Mouse (Mus musculus): ENCODE measurements around the gene Plppr5. TPM values are rescaled to one million over a fixed set of nuclear protein-coding genes. Genes with fewer than 3 reads are reported as not detected.

The Plppr5 gene
- polyA plus RNA-seq, 1 experiment, result not detected

DNA sequence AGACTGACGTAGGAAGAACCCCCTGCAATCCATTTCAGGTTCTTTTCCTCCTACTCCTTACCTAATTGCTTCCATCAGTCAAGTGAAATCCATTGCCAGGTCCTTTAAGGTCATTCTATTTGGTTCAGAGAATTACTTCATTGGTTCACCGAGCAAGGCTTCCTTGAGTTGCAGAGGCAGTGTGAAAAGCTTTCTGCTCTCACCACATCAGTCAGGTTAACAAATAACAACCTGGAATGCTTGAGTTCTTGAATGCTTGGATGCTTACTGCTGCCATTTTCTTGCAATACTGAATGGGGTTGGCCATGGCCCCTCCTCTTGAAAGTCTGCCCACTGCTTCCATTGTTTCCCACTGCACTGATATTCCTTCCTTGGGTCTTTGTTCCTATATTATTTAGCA is 28.8 kb downstream of the Plppr5 start:
- no peak overlapping the region for H3K27ac ChIP-seq (ENCODE audit: insufficient read depth, low read depth, low read length)
- 51% methylated on average over 2 of the region's 2 CpGs for WGBS
- H3K4me1 ChIP-seq (ENCODE audit: control insufficient read depth, insufficient read depth, low read length), result no peaks in the 10 kb centered on the region
- TF ChIP-seq POLR2A (IDR thresholded peaks at IDR 0.05; ENCODE audit: insufficient read depth, low read depth, low read length) (no peak), CTCF (IDR thresholded peaks at IDR 0.05; ENCODE audit: insufficient read depth, low read depth, low read length) (no peak)
- H3K4me3 ChIP-seq (ENCODE audit: insufficient read depth, low read depth, low read length), result no peak overlapping the region

DNA sequence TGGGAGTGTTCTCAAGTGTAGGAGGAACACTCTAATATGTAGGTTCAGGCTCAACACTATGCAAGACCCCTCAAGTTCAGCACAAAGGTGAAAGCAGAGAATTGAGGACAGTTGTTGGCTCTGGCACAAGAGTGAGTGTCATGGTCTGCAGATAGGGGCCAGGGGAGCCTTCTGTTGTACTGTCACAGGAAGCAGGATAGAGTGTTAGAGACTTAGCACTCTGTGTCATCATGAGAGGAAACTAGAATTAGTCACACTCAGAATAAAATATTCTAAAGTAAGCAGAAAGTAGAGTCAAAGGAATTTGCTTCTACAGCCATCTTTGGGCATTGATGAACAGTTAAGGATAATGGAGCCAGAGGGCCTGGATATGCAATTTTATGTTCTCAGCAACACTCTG is 31.7 kb downstream of the Plppr5 start:
- no peak for TF ChIP-seq POLR2A (IDR thresholded peaks at IDR 0.05; ENCODE audit: insufficient read depth, low read depth, low read length)
- TF ChIP-seq CTCF (IDR thresholded peaks at IDR 0.05; ENCODE audit: insufficient read depth, low read depth, low read length), result no peak
- Histone ChIP-seq H3K4me3 (ENCODE audit: insufficient read depth, low read depth, low read length) (no peak overlapping the region), H3K4me1 (ENCODE audit: control insufficient read depth, insufficient read depth, low read length) (peaks cover 2% of the 10 kb centered on the region; the same call in 1 of the 2 replicates), H3K27ac (ENCODE audit: insufficient read depth, low read depth, low read length) (no peak overlapping the region)

DNA sequence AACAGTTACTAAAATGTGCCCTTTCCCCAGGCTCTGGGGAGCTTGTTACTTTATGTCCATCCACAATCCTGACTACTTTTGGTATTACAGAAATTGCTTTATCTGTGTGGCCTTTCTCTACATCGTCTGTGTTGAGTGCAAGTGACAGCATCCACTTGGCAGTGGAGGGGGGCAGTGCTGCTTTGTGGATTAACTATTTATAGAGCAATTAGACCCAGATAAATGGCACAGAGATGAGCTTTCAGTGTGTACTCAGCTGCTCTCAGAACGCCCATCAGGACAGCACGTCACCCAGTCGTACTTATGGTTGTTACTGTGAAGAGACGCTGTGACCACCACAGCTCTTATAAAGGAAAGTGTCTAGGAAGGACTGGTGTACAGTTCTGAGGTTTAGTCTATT is 36.8 kb downstream of the Plppr5 start:
- 39% methylated on average over 5 of the region's 5 CpGs for WGBS
- no peak overlapping the region; the same call in 1 of the 2 replicates for H3K27ac ChIP-seq (ENCODE audit: insufficient read depth, low read depth, low read length)
- no peak for TF ChIP-seq POLR2A (IDR thresholded peaks at IDR 0.05; ENCODE audit: insufficient read depth, low read depth, low read length)
- TF ChIP-seq CTCF (IDR thresholded peaks at IDR 0.05; ENCODE audit: insufficient read depth, low read depth, low read length), result no peak
- no peak overlapping the region for H3K4me3 ChIP-seq (ENCODE audit: insufficient read depth, low read depth, low read length)
- peaks cover 2% of the 10 kb centered on the region; the same call in 1 of the 2 replicates for H3K4me1 ChIP-seq (ENCODE audit: control insufficient read depth, insufficient read depth, low read length)

DNA sequence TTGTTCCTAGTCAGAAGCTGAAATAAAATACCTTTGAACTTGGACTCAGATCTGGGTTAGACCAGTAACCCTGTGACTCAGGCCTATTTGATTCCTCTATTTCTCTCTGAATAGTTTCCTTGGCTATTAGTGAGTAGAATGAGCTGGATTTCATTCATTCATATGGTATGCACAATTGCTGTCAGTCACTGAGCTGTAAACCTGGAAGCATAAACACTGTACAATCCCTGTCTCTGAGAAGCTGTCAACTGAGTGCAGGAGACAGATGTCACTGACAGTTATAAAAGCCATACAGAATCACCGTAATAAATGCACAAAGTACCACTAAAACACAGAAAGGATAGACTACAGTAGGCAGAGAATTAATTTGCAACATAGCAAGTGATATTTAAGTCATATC is 40.2 kb downstream of the Plppr5 start:
- Histone ChIP-seq H3K4me3 (ENCODE audit: insufficient read depth, low read depth, low read length) (no peak overlapping the region), H3K27ac (ENCODE audit: insufficient read depth, low read depth, low read length) (no peak overlapping the region), H3K4me1 (ENCODE audit: control insufficient read depth, insufficient read depth, low read length) (peaks cover 2% of the 10 kb centered on the region; the same call in 1 of the 2 replicates)
- 74% methylated on average over 1 of the region's 1 CpGs for WGBS
- TF ChIP-seq POLR2A (IDR thresholded peaks at IDR 0.05; ENCODE audit: insufficient read depth, low read depth, low read length), result no peak
- TF ChIP-seq CTCF (IDR thresholded peaks at IDR 0.05; ENCODE audit: insufficient read depth, low read depth, low read length), result no peak

DNA sequence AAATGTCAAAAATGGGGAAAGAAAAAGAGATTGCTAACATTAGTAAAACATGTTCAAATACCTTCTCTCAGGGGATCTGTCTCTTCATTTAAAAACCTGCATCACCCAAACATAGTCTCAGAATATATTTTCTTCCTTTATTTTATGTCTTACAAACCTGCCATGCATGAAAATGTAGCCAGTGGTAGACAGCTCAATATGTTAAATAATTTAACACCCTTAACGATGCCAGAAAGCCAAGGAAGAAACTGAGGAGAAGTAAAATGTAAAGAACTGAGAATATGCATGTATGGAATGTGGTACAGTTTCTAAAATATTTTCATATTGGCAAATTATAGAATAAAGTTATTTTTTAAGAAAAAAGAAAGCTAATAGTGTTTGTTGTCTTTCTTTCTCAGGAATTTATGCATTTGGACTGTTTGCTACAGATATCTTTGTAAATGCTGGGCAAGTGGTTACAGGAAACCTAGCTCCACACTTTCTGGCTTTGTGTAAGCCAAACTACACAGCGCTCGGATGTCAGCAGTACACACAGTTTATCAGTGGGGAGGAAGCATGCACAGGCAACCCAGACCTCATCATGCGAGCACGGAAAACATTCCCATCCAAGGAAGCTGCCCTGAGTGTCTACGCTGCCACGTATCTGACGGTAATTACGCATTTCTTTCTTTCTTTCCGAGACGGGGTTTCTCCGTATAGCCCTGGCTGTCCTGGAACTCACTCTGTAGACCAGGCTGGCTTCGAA is 50.8 kb downstream of the Plppr5 start:
- Histone ChIP-seq H3K4me3 (ENCODE audit: insufficient read depth, low read depth, low read length) (no peak overlapping the region), H3K4me1 (ENCODE audit: control insufficient read depth, insufficient read depth, low read length) (peaks cover 3% of the 10 kb centered on the region), H3K27ac (ENCODE audit: insufficient read depth, low read depth, low read length) (peak overlapping the region; percentile 1; the same call in 1 of the 2 replicates)
- no peak for TF ChIP-seq CTCF (IDR thresholded peaks at IDR 0.05; ENCODE audit: insufficient read depth, low read depth, low read length)
- no peak for TF ChIP-seq POLR2A (IDR thresholded peaks at IDR 0.05; ENCODE audit: insufficient read depth, low read depth, low read length)
- WGBS, result 70% methylated on average over 13 of the region's 13 CpGs

DNA sequence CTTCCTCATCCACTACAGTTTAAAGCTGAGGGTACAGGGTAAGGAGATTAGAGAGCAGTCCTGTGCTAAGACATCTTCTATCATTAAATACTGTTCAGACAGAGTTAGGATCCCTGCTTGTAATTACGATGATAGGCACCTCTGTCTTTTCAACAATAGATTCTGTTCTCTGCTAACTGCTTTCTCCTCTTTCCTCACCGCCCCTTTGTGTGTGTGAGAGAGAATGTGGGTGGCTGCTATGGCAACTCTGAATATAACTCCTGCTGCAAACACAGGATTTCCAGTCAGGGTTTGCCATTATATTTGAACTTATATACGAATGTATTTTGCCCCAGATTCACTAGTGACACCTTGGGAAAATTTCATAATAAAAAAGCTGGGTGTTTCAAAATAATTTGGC is 54.2 kb downstream of the Plppr5 start:
- no peak overlapping the region for H3K4me3 ChIP-seq (ENCODE audit: insufficient read depth, low read depth, low read length)
- no peak overlapping the region; the same call in 1 of the 2 replicates for H3K27ac ChIP-seq (ENCODE audit: insufficient read depth, low read depth, low read length)
- TF ChIP-seq POLR2A (IDR thresholded peaks at IDR 0.05; ENCODE audit: insufficient read depth, low read depth, low read length), result no peak
- TF ChIP-seq CTCF (IDR thresholded peaks at IDR 0.05; ENCODE audit: insufficient read depth, low read depth, low read length), result no peak
- H3K4me1 ChIP-seq (ENCODE audit: control insufficient read depth, insufficient read depth, low read length), result peaks cover 3% of the 10 kb centered on the region
- 17% methylated on average over 3 of the region's 3 CpGs for WGBS

DNA sequence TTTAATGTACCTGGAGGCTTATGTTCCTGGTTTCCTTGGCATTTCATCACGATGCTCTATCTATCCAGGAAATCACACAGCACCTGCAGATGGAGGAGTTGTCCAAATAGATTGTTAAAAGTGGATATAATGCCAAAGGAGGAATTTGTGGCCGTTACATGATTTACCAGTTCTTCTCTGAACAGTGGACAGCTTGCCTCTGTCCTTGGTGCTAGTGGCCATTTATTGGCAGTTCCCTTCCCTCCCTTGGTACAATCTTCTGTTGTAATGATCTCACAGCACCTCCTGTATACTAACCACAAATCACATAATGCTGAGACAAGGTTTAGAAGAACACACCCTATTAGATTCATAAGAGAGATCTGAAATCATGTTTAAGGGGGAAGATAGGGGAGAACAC is 55.7 kb downstream of the Plppr5 start:
- H3K4me1 ChIP-seq (ENCODE audit: control insufficient read depth, insufficient read depth, low read length), result peaks cover 3% of the 10 kb centered on the region
- TF ChIP-seq CTCF (IDR thresholded peaks at IDR 0.05; ENCODE audit: insufficient read depth, low read depth, low read length), result no peak
- TF ChIP-seq POLR2A (IDR thresholded peaks at IDR 0.05; ENCODE audit: insufficient read depth, low read depth, low read length), result no peak
- peak overlapping the region; percentile 19 for H3K27ac ChIP-seq (ENCODE audit: insufficient read depth, low read depth, low read length)
- 72% methylated on average over 2 of the region's 2 CpGs for WGBS
- H3K4me3 ChIP-seq (ENCODE audit: insufficient read depth, low read depth, low read length), result no peak overlapping the region

DNA sequence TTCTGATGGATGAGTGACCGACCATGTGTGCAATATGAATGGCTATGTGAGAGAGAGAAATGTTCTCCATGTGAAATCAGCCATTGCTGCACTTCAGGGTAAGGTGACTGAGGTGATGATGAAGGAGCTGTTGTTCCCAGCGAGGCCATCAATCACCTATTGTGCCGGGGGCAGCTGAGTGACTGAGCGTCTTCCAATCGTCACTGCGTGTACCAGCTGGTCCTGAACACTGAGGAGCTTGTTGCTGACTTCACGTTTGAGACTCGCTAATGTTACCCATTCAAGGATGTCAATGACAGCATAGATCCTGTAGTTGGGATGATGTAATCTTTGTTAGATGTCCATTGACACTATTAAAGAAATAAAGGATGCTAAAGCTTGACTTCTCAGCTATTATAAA is 74.0 kb downstream of the Plppr5 start:
- 70% methylated on average over 8 of the region's 8 CpGs for WGBS
- Histone ChIP-seq H3K4me1 (ENCODE audit: control insufficient read depth, insufficient read depth, low read length) (no peaks in the 10 kb centered on the region; the same call in 1 of the 2 replicates), H3K4me3 (ENCODE audit: insufficient read depth, low read depth, low read length) (no peak overlapping the region), H3K27ac (ENCODE audit: insufficient read depth, low read depth, low read length) (no peak overlapping the region)
- TF ChIP-seq POLR2A (IDR thresholded peaks at IDR 0.05; ENCODE audit: insufficient read depth, low read depth, low read length), result no peak
- no peak for TF ChIP-seq CTCF (IDR thresholded peaks at IDR 0.05; ENCODE audit: insufficient read depth, low read depth, low read length)

DNA sequence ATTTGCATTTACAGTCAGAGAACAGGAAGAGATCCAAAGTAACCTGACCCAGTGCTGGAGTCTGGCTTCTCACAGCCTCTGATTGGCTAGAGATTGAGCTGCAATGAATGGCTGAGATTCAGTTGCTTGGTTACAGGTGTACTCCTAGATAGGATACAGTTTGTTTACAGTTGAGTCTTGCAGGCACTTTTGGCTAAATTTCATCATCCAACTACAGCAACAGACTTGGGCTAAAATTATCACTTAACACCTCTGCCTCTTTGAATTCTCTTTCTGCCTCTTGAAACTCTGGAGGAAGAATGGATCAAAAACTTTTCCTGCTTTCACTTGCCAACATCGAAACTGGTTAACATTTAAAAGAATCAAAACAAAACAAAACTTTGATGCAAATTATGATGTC is 89.7 kb downstream of the Plppr5 start:
- no peaks in the 10 kb centered on the region for H3K4me1 ChIP-seq (ENCODE audit: control insufficient read depth, insufficient read depth, low read length)
- no peak overlapping the region for H3K27ac ChIP-seq (ENCODE audit: insufficient read depth, low read depth, low read length)
- TF ChIP-seq POLR2A (IDR thresholded peaks at IDR 0.05; ENCODE audit: insufficient read depth, low read depth, low read length), result no peak
- TF ChIP-seq CTCF (IDR thresholded peaks at IDR 0.05; ENCODE audit: insufficient read depth, low read depth, low read length), result no peak
- H3K4me3 ChIP-seq (ENCODE audit: insufficient read depth, low read depth, low read length), result no peak overlapping the region
- 25% methylated on average over 1 of the region's 1 CpGs for WGBS
